Mouse (Mus musculus) small intestine, adult 2 months (tissue): ENCODE results near the gene Olfr1333.

Experiments used
- CTCF ChIP-seq: fragments of 200-500 bp; IDR thresholded peaks from 2 replicates; pipeline ENCODE4 v1.5.1; 2012; ENCODE audit warnings: low read depth, mild to moderate bottlenecking, control low read depth, inconsistent platforms, low read length, moderate library complexity, mixed read lengths; ENCODE audit not compliant: insufficient replicate concordance, insufficient read length; ENCODE audit errors: extremely low read depth
- POLR2A ChIP-seq: fragments of 200-500 bp; IDR thresholded peaks from 2 replicates; pipeline ENCODE4 v1.6.1; 2012; ENCODE audit warnings: low read depth, mild to moderate bottlenecking, control low read depth, inconsistent platforms, low read length, moderate library complexity

DNA sequence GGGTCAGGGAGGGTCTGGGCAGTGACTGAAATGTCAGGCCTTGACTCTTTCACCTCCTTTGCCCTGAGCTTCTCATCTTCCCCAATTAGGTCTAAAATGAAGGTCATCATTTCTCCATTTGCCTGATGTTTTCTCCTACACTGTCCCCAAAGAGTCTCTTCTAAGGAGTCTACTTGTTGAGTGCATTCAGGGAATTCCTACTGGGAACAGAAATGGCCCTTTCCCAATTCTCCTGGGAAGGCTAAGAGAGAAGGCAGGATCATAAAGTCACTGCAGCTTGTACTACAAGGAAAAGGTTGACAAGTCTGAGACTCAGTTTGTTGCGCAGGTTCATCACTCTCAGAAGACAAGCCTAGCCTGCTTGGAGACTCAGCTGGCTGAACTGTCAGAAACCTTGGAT is 28.3 kb upstream of the Olfr1333 start, which contains the start of gene Olfr1331:
- TF ChIP-seq CTCF (no peak), POLR2A (no peak)
